ENCODE assay signal across 8 mouse cellular contexts in the genomic region with DNA sequence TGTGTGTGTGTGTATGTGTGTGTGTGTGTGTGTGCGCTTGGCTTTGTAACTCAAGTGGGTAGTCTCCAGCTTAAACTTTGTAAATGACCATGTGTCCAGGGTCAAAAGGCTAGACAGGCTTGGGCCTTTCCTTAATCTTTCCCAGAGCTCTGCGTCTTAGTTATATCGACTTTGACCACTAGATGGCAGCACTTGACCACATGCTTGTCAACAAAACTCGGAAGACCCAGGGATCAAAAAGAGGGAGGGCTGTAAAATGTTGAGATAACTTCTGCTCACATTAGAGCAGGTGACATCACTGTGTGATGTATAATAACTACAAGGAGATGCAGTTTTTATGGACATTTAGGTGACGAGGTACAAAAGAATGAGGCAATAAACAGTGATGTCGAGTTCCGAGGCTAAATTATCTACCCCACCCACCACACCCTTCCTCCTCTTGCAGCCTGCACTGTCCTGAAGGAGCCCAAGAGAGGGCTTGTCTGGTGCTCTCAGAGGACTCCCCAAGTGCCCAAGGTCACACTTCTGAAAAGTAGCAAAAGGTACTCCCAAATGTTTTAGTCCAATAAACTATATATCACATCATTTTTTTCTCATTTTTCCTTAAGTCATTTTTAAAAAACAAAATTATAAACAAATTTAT. TPM values are rescaled to one million over a fixed set of nuclear protein-coding genes. Genes with fewer than 3 reads are reported as not detected.
DNase-seq lines count a peak whose midpoint lies in the region; ATAC-seq lines count a peak whose summit lies in the region.

No protein-coding gene starts in this region.

- peak; percentile 69 for ATAC-seq in inflammation-experienced regulatory T-cells, adult 6 months
- ATAC-seq in megakaryocyte-erythroid progenitor cell, adult 5-6 weeks (replicated peaks; ENCODE audit: low FRiP score, low TSS enrichment, poor library complexity, severe bottlenecking) = peak; percentile 82

- DNase-seq in ovary, postnatal 10 days (ENCODE audit: low spot score) = peak; percentile 29
- no peak for DNase-seq in ovary, postnatal 36 days (ENCODE audit: low spot score)
- peak; percentile 85 to 93 for DNase-seq in cerebellum, postnatal 10 days
- peak; percentile 62 to 80 for DNase-seq in frontal cortex, postnatal 36 days (ENCODE audit: low spot score in 2 of 2)
- peak; percentile 63 to 87 for DNase-seq in left cerebral cortex, adult 18-20 months (ENCODE audit: low spot score in 2 of 2)
- peak; percentile 68 for DNase-seq in skeletal muscle tissue, adult 2 months (ENCODE audit: low read depth, low spot score)

RNA-seq across cellular contexts. Expression of a gene that starts 43.3 kb away (rescaled TPM):
- not detected for polyA plus RNA-seq in inflammation-experienced regulatory T-cells, adult 6 months (2017; shearing (Covaris generic))
- under 1 TPM; 0.19 to 0.30 TPM for total RNA-seq in left cerebral cortex, adult 18-20 months (2021)
- total RNA-seq in megakaryocyte-erythroid progenitor cell, adult 5-6 weeks (2014; fragmentation: Nextera tagmentation) = not detected in 2 replicates
- total RNA-seq in megakaryocyte-erythroid progenitor cell, adult 5-6 weeks (2017) = not detected in 2 replicates

RNA-seq across cellular contexts. Expression of a gene that starts 47.7 kb away (rescaled TPM):
- 10 to 100 TPM; 23.1 to 26.4 (median 23.5) TPM for polyA plus RNA-seq in inflammation-experienced regulatory T-cells, adult 6 months (2017; shearing (Covaris generic))
- 10 to 100 TPM; 28.2 to 28.6 TPM for total RNA-seq in left cerebral cortex, adult 18-20 months (2021)
- 2.6 and 9.3 TPM in 2 replicates for total RNA-seq in megakaryocyte-erythroid progenitor cell, adult 5-6 weeks (2014; fragmentation: Nextera tagmentation)
- total RNA-seq in megakaryocyte-erythroid progenitor cell, adult 5-6 weeks (2017) = 5.7 and 6.3 TPM in 2 replicates
